Mouse (Mus musculus) intestine, embryonic 15.5 days (tissue): ENCODE data around the gene Tbc1d10b. TPM values are rescaled to one million over a fixed set of nuclear protein-coding genes. Genes with fewer than 3 reads are reported as not detected.

ENCODE experiments used
- ATAC-seq: fragments of 200-750 bp; cut with Nextera tagmentation; 2 replicates; pipeline ENCODE4 v1.8.0; 2017; ENCODE audit warnings: moderate TSS enrichment, moderate library complexity
- H3K27ac ChIP-seq: fragments of 300-500 bp; sonication (generic); 2 replicates; pipeline ENCODE4 v1.5.1; 2015; ENCODE audit warnings: mild to moderate bottlenecking, inconsistent platforms
- H3K27me3 ChIP-seq: fragments of 300-500 bp; sonication (generic); replicated peaks from 2 replicates; pipeline ENCODE4 v1.6.1; 2015; ENCODE audit warnings: inconsistent platforms
- H3K36me3 ChIP-seq: fragments of 300-500 bp; sonication (generic); 2 replicates; pipeline ENCODE4 v1.6.1; 2015; ENCODE audit warnings: inconsistent platforms
- H3K4me1 ChIP-seq: fragments of 300-500 bp; sonication (generic); replicated peaks from 2 replicates; pipeline ENCODE4 v1.6.1; 2015; ENCODE audit warnings: inconsistent platforms
- H3K4me2 ChIP-seq: fragments of 300-500 bp; sonication (generic); replicated peaks from 2 replicates; pipeline ENCODE4 v1.6.1; 2015; ENCODE audit warnings: mild to moderate bottlenecking, inconsistent platforms
- H3K4me3 ChIP-seq: fragments of 300-500 bp; sonication (generic); replicated peaks from 2 replicates; pipeline ENCODE4 v1.5.1; 2015; ENCODE audit warnings: inconsistent platforms
- H3K9ac ChIP-seq: fragments of 300-500 bp; sonication (generic); 2 replicates; pipeline ENCODE4 v1.6.1; 2015; ENCODE audit warnings: inconsistent platforms
- H3K9me3 ChIP-seq: fragments of 300-500 bp; sonication (generic); 2 replicates; pipeline ENCODE4 v1.6.1; 2016; ENCODE audit warnings: inconsistent platforms
- WGBS: fragments of 180-500 bp; shearing (Covaris S2); methylation state at CpG from one replicate; pipeline ENCODE4 v1.1.7; 2015; 5-methylcytosine and 5-hydroxymethylcytosine counted together
- polyA plus RNA-seq: library from polyadenylated mRNA; unstranded; fragments of >200 nt; fragmentation: Nextera tagmentation; extraction: Ambion mirVana; gene quantifications from 2 replicates; pipeline ENCODE4 v1.2.1, GENCODE M21; 2015

Tbc1d10b gene
- polyA plus RNA-seq, 1 experiment from 2014 or later = 23.2 TPM

GRCm38 (mm10) chr7:127165607-127166493 is 42.4 kb downstream of the Tbc1d10b start:
- H3K36me3 ChIP-seq = no peaks in the 10 kb centered on the region
- H3K4me2 ChIP-seq = no peak overlapping the region
- no peaks in the 10 kb centered on the region for H3K27me3 ChIP-seq
- H3K9me3 ChIP-seq = no peaks in the 10 kb centered on the region
- no peaks in the 10 kb centered on the region for H3K4me1 ChIP-seq
- ATAC-seq = no peak
- H3K4me3 ChIP-seq = no peak overlapping the region
- H3K27ac ChIP-seq = no peak overlapping the region
- WGBS = 88% methylated on average over 12 of the region's 12 CpGs
- H3K9ac ChIP-seq = no peak overlapping the region

GRCm38 (mm10) chr7:127164002-127164401 is 44.3 kb downstream of the Tbc1d10b start:
- H3K4me2 ChIP-seq = no peak overlapping the region
- H3K36me3 ChIP-seq = no peaks in the 10 kb centered on the region
- H3K4me3 ChIP-seq = no peak overlapping the region
- 80% methylated on average over 4 of the region's 4 CpGs for WGBS
- H3K27ac ChIP-seq = no peak overlapping the region
- no peak overlapping the region for H3K9ac ChIP-seq
- H3K27me3 ChIP-seq = no peaks in the 10 kb centered on the region
- ATAC-seq = no peak
- H3K9me3 ChIP-seq = no peaks in the 10 kb centered on the region
- no peaks in the 10 kb centered on the region for H3K4me1 ChIP-seq

GRCm38 (mm10) chr7:127162546-127162945 is 45.7 kb downstream of the Tbc1d10b start:
- Histone ChIP-seq H3K4me2 (no peak overlapping the region), H3K27me3 (no peaks in the 10 kb centered on the region), H3K9me3 (no peaks in the 10 kb centered on the region), H3K9ac (no peak overlapping the region), H3K4me3 (no peak overlapping the region), H3K36me3 (no peaks in the 10 kb centered on the region), H3K4me1 (no peaks in the 10 kb centered on the region), H3K27ac (no peak overlapping the region)
- 92% methylated on average over 5 of the region's 5 CpGs for WGBS
- no peak for ATAC-seq

GRCm38 (mm10) chr7:127157548-127157947 is 50.7 kb downstream of the Tbc1d10b start:
- Histone ChIP-seq H3K4me3 (no peak overlapping the region), H3K9me3 (no peaks in the 10 kb centered on the region), H3K9ac (no peak overlapping the region), H3K4me1 (no peaks in the 10 kb centered on the region), H3K27me3 (no peaks in the 10 kb centered on the region), H3K4me2 (no peak overlapping the region), H3K27ac (no peak overlapping the region), H3K36me3 (no peaks in the 10 kb centered on the region)
- ATAC-seq = no peak
- WGBS = 82% methylated on average over 4 of the region's 4 CpGs

GRCm38 (mm10) chr7:127153477-127153876 is 54.8 kb downstream of the Tbc1d10b start:
- no peak overlapping the region for H3K9ac ChIP-seq
- no peak overlapping the region for H3K4me2 ChIP-seq
- 62% methylated on average over 3 of the region's 3 CpGs for WGBS
- no peak overlapping the region for H3K4me3 ChIP-seq
- H3K9me3 ChIP-seq = no peaks in the 10 kb centered on the region
- H3K27ac ChIP-seq = no peak overlapping the region
- no peak for ATAC-seq
- no peaks in the 10 kb centered on the region for H3K27me3 ChIP-seq
- H3K36me3 ChIP-seq = no peaks in the 10 kb centered on the region
- H3K4me1 ChIP-seq = no peaks in the 10 kb centered on the region

GRCm38 (mm10) chr7:127152464-127152863 is 55.8 kb downstream of the Tbc1d10b start:
- Histone ChIP-seq H3K9me3 (no peaks in the 10 kb centered on the region), H3K4me2 (no peak overlapping the region), H3K27ac (no peak overlapping the region), H3K4me1 (no peaks in the 10 kb centered on the region), H3K4me3 (no peak overlapping the region), H3K27me3 (no peaks in the 10 kb centered on the region), H3K36me3 (no peaks in the 10 kb centered on the region), H3K9ac (no peak overlapping the region)
- WGBS = 89% methylated on average over 6 of the region's 6 CpGs
- no peak for ATAC-seq

- Histone ChIP-seq H3K36me3 (no peaks in the 10 kb centered on the region), H3K9me3 (no peaks in the 10 kb centered on the region), H3K4me2 (no peak overlapping the region), H3K27ac (no peak overlapping the region), H3K4me3 (no peak overlapping the region), H3K27me3 (no peaks in the 10 kb centered on the region), H3K9ac (no peak overlapping the region), H3K4me1 (no peaks in the 10 kb centered on the region)
- no peak for ATAC-seq
- WGBS = 40% methylated on average over 3 of the region's 3 CpGs
Observed at GRCm38 (mm10) chr7:127147901-127148300, 60.4 kb downstream of the Tbc1d10b start.

Other genes with a start within 250 kb of the Tbc1d10b start
- gene Cdipt, start 232.6 kb downstream of the Tbc1d10b start, polyA plus RNA-seq = 123 and 136 TPM in 2 replicates
- 0.98 and 2.3 TPM in 2 replicates for gene Cdiptos, start 232.4 kb downstream of the Tbc1d10b start, polyA plus RNA-seq
- gene Mvp, start 193.8 kb downstream of the Tbc1d10b start, polyA plus RNA-seq = 58.3 and 59.2 TPM in 2 replicates
- gene Pagr1b, start 192.0 kb downstream of the Tbc1d10b start, polyA plus RNA-seq = 0.43 and 1.5 TPM in 2 replicates
- gene Pagr1a, start 191.1 kb downstream of the Tbc1d10b start, polyA plus RNA-seq = 48.4 and 52.6 TPM in 2 replicates
- gene Gm42742, start 187.4 kb downstream of the Tbc1d10b start, polyA plus RNA-seq = 41.5 and 51.1 TPM in 2 replicates
- gene Prrt2, start 187.3 kb downstream of the Tbc1d10b start, polyA plus RNA-seq = 4.3 and 5.0 TPM in 2 replicates
- gene Maz, start 181.4 kb downstream of the Tbc1d10b start, polyA plus RNA-seq = 66.6 and 68.8 TPM in 2 replicates
- 101 and 107 TPM in 2 replicates for gene Kif22, start 166.0 kb downstream of the Tbc1d10b start, polyA plus RNA-seq
- 7.6 and 28.5 TPM in 2 replicates for gene Zg16, start 121.1 kb downstream of the Tbc1d10b start, polyA plus RNA-seq
- gene AI467606, start 117.1 kb downstream of the Tbc1d10b start, polyA plus RNA-seq = 4.4 TPM in 2 replicates
- gene Qprt, start 86.2 kb downstream of the Tbc1d10b start, polyA plus RNA-seq = 5.3 and 6.1 TPM in 2 replicates
- 0.18 and 0.36 TPM in 2 replicates for gene Spn, start 70.6 kb downstream of the Tbc1d10b start, polyA plus RNA-seq
- gene Cd2bp2, start 12.4 kb downstream of the Tbc1d10b start, polyA plus RNA-seq = 43.4 and 46.7 TPM in 2 replicates
- gene Mylpf, start 422 bp upstream of the Tbc1d10b start, polyA plus RNA-seq = 15.4 and 21.1 TPM in 2 replicates
- gene Zfp553, start 24.6 kb upstream of the Tbc1d10b start, polyA plus RNA-seq = 24.7 and 27.5 TPM in 2 replicates
- gene Sept1, start 24.7 kb upstream of the Tbc1d10b start, polyA plus RNA-seq = 13.8 and 16.0 TPM in 2 replicates
- 41.0 and 44.5 TPM in 2 replicates for gene Zfp771, start 35.8 kb upstream of the Tbc1d10b start, polyA plus RNA-seq
- 216 and 219 TPM in 2 replicates for gene Dctpp1, start 52.2 kb upstream of the Tbc1d10b start, polyA plus RNA-seq
- 205 and 233 TPM in 2 replicates for gene Sephs2, start 65.6 kb upstream of the Tbc1d10b start, polyA plus RNA-seq
- gene Itgal, start 87.8 kb upstream of the Tbc1d10b start, polyA plus RNA-seq = 2.0 and 2.5 TPM in 2 replicates
- 18.9 and 19.9 TPM in 2 replicates for gene Zfp768, start 137.1 kb upstream of the Tbc1d10b start, polyA plus RNA-seq
- gene Zfp747, start 167.6 kb upstream of the Tbc1d10b start, polyA plus RNA-seq = 10.5 and 11.5 TPM in 2 replicates
- 6.3 TPM in 2 replicates for gene 9130019O22Rik, start 178.7 kb upstream of the Tbc1d10b start, polyA plus RNA-seq
- 8.0 and 9.3 TPM in 2 replicates for gene E430018J23Rik, start 185.2 kb upstream of the Tbc1d10b start, polyA plus RNA-seq
- gene Zfp764, start 198.4 kb upstream of the Tbc1d10b start, polyA plus RNA-seq = 7.5 and 8.3 TPM in 2 replicates
- gene Zfp688, start 213.6 kb upstream of the Tbc1d10b start, polyA plus RNA-seq = 22.6 and 24.8 TPM in 2 replicates
- gene Zfp689, start 240.7 kb upstream of the Tbc1d10b start, polyA plus RNA-seq = 5.6 and 5.9 TPM in 2 replicates